Mouse (Mus musculus): ENCODE data around the gene Myo5a.
A peak's percentile ranks its signal among the peaks of the same experiment; 100 is the strongest.

The Myo5a gene

DNA sequence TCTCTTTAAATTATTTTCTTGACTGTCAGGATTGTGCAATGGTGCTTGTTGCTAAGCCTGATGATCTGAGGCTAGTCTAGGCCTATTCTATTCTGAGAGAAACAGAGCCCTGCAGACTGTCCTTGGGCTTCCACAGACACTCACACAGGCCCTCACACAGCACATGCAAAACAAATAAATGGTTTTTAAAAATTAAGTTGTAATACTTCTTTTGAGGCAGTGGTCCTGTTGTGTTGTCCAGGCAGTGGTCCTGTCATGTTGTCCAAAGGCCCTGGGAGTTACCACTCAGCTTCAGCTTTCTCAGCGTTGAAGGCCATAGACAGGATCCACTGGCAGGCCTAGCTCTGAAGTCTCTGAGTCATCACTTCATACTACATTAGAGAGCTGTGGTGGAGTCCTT is 130.7 kb downstream of the Myo5a start:
- no peak for DNase-seq (ENCODE audit: low read depth)

DNA sequence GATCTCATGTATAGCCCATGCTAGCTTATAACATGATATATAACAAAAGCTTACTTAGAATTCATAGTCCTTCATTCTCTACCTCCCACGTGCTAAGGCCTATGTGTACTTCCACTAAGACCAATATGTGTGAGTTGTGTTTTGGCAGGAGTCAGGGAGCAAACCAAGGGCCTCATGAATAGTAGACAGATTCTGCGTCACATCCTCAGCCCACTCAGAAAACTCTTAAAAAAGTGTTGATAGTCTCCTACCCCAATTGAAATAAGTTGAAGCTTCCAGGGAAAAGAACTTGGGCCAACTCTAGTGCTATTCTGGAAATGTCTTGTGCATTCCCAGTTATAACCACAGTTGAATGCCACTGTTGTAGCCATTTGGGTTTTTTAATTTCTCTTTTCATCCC is 131.2 kb downstream of the Myo5a start:
- DNase-seq (ENCODE audit: low read depth), result no peak

DNA sequence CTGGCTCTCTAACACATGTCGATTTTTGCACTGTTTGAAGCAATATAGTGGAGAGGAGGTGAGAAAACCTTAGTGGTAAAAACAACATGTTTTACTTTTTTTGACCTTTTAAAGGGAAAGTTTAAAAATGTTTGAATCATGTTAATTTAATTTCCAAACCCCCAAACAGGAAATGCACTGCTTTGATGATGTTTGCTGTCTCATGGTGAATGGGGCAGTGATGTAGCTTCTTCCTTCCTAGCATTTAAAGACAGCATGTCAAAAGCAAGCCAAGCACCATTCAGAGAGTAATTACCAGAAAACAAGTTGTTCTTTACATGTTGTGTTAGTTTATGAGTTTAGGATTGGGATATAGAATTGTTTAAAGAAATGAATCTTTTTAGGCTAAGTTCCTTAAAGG is 138.4 kb downstream of the Myo5a start:
- no peak for DNase-seq (ENCODE audit: low read depth)

DNA sequence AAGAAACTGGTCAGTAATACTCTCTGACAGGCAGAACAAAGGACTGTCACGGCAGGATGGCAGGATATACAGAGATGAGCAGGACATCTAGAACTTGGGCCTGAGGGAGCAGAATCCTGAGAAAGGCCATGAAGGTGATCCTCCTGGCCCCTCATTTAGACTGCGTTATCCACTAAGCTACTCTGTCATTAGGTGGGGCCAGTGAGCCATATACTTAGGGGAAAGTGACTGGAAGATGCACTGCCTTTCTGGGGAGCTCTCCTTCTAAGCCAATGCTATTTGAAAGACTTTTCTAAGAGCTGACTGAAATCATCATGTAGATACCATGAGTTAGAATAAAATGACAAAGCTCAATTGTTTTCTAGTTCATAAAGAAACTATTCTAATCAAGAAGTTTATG is 139.5 kb downstream of the Myo5a start:
- no peak for DNase-seq (ENCODE audit: low read depth)

DNA sequence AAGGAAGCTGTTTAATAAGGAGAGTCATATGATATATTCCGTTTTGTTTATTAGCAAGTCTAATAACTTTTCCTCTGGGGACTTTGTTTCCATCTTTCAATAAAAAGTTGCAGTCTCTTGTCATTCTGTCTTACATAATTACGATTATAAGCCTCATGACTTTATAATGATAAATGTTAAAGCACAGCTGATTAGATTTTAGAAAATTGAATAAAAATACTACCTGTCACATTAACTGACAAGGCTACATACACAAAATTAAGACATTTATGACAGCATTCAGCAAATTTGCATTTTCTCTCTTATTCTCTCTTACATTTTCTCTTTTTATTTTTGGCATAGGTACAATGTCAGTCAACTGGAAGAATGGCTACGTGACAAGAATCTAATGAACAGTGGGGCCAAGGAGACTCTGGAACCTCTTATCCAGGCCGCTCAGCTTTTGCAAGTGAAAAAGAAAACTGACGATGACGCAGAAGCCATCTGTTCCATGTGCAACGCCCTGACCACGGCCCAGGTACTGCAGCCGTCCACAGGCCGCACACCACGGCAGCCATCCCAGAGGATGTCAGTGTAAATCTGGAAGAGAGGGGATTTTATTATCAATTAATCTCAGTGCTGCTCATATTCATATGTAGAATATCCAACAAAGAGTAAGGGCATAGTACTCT is 144.1 kb downstream of the Myo5a start:
- no peak for DNase-seq (ENCODE audit: low read depth)

DNA sequence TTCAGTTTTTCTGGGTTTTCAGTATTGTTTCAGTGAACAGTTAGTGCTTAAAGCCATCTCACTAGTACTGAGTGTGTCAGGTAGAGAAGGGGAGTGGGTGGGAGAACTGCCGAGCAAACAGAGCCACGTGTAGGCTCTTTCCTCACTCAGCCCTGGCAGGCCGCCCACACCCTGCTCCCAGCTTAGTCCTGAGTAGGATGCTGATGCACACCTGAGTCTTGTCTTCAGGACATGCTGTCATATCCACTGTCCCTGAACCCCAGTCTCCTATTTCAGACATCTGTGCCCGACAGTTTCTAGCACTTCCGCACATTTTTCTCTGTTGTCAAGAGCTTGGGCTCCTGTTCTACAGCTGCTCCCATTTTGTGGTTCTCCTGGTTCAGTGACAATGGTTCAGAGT is 149.1 kb downstream of the Myo5a start:
- DNase-seq (ENCODE audit: low read depth), result no peak

DNA sequence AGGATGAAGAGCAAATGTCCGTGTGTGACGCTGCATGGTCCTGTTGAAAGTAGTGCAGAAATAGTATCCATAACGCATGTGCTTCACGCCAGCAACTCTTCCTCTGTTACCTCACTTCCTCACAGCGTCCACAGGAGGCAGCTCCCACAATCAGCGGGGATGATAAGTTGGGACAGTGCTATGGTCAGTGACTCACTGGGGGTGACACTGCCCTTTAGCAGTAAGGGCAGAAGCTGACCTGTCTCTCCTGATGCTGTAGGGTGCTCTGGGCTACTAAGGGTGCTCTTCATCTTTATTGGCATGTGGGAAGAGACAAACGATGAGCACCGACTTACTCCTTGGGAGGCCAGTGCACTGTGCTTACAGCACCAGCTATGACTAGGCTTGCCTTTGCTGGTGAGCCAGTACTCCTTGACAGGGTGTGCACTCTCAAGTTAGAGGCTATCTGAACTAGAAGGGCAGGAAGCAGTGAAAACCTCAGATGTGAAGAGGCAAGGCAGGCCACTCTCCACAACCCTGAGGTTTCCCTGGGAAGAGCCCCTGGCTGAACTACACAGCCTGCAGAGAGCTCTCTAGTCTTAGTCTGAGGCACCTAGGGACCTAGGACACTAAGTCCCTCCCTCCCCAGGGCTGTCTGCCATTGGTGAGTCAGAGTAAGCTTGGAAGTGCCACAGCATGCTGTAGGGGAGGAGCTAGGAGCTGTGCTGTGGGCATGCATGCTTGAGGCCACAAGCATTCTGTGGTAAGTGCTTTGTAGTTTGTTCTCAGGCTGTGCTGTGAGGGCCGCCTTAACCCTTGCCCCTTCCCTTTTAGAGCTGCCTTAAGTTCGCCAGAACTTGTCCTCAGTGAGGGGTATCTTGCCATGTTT is 150.8 kb downstream of the Myo5a start:
- DNase-seq (ENCODE audit: low read depth), result peak; percentile 4

DNA sequence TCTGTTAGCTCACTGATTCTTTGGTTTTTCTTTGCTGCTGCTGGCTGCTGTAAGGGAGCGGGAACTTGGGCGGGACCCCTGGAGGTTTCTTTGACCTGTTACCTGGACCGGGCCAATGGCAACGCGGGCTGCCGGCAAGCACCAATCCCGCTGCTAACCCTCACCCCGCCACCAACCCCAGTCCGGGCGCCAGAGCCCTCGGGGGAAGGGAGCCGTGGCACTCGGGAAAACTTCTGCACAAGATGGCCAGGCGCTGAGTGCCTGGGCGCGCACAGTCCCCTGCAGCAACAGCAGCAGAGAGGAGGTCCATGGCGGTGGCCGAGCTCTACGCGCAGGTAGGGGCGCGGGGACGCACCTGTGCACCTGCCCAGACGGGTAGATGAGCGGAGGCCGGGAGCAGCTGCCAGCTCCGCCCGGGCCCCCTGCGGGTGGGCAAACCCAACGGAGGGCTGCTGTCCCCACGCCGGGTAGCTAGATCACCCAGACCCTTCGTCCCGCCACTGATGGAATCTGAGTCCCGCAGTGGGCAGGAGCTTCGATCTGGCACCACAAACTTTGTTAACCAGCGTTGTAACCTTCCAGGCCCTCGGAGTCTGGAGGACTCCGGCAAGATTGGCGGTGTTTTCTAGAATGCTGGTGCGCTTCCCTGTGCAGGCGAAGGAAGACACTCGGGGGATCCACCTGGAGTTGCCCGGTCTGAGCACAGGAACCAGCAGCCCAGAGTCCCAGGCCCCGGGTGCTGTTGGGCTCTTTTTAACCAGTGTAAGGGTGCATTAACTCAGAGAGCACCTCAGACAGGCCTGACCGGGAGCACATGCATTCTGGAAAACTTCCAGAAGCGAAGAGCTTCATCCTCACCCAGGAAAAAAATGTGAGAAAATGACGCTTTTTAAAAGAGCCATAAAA is 161.3 kb downstream of the Myo5a start, which contains the start of gene Myo5c:
Myo5c (plus strand) TSS at position 180 of the 906 bp plus-strand sequence.
- DNase-seq (ENCODE audit: low read depth), result no peak

DNA sequence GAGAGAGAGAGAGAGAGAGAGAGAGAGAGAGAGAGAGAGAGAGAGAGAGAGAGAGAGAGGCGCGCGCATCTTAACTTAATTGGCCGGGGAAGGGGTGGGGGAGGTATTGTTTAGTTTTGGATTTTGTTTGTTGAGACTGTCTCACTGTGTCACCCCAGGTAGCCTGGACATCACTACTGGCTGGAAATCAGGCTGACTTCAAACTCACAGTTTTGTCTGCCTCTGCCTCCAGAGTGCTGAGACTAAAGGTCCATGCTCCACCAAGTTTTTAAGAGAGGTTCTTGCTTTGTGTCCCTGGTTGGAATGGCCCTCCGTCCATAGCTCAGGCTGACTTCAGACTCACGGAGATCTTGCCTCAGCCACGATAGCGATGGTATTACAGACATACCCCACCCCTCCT is 162.0 kb downstream of the Myo5a start:
- DNase-seq (ENCODE audit: low read depth), result no peak

DNA sequence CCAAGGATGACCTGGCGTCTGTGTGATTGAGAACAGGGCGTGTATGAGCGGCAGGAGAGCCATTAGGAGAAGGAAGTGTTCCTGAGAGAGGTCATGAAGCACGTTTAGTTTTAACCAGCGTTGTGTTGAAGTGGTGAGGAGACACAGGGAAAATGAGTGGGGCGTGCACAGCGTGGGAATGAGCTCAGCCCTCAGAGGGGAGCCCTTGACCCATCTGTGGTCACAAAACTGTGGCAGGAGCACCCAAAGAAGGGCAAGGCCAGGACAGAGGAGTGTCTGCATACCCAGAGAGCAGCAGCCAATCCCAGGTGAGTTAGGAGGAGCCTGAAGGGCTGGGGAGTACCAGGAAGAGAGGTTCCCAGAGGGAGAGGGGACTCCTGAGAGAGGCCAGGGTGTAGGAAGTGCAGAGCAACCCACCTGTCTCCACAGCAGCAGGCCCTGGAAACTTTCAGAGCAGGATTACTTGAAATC is 163.5 kb downstream of the Myo5a start:
- no peak for DNase-seq (ENCODE audit: low read depth)

DNA sequence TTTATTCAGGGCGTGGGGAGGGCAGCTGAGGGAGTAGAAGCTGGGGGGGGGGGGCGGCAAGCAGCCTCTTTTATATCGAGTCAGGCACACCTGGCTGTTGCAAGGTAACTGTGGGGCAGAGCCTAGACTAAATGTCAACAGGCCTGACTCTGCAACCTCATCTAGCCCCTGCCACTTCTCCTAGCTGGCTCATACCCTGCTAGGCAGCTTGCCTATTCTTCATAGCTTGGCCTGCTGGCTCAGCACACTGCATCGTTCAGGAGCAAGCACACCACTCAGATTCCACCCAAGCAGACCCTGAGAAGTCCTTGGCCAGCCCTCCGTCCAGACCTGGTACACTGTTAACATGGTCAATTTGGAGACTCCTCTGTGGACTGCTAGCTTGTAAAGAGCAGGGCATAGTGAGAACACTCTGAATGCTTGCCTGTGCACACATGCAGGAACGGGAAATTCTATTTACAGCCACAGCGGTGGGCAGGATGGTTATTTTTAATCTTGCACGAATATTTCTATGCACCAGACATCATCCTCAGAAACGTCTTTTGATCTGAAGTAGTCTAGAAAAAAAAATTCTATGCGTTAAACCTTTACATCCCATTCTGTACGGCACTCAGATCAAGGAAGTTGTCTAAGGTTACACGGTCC is 164.3 kb downstream of the Myo5a start:
- DNase-seq (ENCODE audit: low read depth), result no peak

DNA sequence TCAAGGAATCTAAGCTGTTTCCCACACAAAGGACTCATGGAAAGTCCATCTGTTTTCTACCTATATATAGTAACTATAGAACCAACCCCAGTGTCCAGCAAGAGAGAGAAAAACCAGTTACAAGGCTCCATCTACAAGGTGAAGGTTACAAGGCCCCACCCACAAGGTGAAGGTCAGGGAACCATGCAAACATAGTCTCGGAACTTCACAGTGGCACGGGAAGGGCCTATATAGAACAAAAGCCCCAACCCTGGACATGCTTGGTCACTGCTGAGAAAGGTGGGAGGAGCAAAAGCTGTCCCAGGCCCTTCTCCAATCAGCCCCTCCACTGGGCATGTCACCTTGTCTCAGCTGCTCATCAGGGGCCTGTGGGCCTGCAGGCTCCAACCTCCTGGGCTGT is 164.9 kb downstream of the Myo5a start:
- DNase-seq (ENCODE audit: low read depth), result no peak

DNA sequence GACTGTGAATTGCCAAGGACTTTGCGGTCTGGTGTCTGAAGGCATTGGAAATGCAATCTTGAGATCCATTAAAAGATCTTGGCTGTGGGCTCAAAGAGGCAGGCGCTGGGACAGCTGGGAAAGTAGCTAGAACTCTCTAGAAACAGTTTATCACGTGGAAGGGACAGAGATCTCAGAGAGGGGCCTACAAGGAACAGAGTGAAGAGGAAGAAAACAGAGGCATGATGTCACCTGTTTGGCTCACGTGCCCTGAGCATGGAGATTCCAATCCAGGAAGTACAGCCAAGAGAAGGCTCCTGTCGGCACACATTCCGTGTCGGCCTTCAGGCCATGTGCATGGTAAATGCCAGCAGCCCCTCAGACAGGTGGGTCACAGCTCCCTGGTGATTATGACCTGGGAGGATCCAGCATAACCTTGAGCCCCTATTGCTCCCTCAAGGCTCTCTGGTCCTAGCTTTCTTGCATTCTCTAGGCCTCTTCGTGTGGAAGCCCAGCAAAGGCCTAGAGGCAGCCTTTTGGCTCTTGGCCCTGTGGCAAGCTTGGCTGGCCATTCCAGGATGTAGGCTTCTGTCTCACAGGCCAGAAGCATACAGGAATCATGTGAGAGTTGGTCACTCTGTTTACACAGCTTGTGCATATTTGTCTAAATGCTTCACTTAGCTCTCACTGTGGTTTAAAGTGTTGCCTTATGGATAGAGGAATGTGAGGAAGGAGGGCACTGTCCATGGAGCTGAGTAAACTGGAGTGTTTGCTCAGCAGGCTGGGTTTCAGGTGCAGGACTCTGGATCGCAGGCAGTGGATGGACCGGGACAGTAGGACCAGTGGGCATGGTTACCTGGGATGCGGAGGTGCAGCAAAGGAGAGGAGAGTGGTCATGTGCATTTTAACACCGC is 165.8 kb downstream of the Myo5a start:
- DNase-seq (ENCODE audit: low read depth), result no peak

DNA sequence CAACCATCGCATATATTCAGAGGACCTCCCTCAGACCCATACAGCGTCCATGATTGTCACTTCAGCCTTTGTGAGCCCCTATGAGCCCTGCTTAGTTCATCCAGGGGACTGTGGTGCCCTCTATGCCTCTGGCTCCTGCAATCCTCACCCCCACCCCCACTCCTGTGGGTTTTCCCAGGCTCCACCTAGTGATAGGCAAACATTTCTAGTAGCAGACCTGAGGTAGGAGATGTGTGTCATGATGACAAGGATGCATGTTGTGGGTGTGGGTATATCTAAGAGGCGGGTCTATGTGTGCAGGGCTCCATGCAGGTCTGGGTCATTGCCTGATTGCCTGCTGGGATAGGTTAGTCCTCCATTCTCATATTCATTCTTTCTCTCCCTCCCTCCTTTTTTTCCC is 167.4 kb downstream of the Myo5a start:
- DNase-seq (ENCODE audit: low read depth), result no peak

DNA sequence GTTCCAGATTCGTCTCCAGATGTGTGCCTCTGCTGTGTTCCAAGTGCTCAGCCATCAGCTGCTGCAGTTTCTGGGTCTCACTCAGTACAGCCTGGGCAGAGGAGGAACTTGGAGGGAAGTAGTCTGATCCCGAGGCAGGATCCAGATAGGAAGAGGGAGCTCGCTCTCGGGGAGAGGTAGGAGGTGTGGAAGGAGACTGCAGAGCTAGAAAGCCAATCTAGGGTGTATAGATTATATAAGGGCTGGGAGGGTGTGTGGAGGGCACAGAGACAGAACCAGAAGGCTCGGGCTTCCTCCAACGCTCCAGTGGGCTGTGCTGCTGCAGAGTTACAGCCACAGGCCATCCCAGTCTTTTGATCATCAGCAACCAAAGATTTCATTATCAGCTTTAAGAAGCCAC is 172.2 kb downstream of the Myo5a start:
- DNase-seq (ENCODE audit: low read depth), result no peak

DNA sequence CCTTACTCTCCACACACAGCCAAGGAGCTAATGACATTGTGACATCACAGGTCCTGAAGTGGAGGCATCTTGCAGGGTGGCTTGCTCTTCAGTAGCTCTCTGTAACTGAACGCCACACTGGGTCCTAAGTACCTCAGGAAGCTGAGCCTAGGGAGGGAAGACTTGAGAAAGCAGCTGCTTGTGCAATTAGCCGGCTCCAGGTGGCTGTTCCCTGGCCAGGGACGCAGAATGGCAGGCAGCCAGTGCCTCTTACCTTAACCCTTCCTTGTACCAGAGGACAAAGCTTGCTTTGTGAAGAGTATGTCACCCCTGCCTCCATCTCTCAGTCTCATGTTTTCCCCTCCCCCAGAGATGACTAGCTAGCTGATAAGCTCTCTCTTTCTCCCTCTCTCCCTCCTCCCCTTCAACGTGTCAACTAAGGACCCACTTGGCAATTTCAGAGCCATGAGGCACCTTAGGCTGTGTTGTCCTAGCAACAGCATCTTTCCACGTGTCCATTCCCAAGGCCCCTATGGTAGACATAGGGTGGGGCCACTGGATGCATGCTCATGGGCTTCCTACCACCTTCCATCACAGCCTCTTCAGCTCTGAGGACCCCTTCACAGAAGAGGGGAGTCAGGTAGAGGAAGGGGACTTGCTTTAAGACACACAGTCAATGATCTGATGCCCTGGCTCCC is 173.1 kb downstream of the Myo5a start:
- no peak for DNase-seq (ENCODE audit: low read depth)

DNA sequence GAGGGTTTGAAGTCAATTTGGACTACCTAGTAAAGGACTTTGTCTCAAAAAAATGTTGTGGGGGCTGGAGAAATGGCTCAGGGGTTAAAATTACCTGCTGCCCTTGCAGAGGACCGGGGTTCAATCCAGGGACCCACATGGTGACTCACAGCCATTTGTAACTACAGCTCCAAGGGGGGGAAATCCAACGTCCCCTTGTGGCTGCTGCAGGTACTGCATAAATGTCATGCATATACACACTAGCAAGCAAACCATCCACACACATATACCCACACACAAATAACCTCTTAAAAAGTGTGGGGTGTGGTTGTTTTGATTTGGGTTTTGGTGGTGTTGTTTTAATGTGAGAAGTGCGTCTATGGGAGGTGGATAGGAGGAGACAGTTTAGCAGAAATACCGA is 173.7 kb downstream of the Myo5a start:
- no peak for DNase-seq (ENCODE audit: low read depth)

DNA sequence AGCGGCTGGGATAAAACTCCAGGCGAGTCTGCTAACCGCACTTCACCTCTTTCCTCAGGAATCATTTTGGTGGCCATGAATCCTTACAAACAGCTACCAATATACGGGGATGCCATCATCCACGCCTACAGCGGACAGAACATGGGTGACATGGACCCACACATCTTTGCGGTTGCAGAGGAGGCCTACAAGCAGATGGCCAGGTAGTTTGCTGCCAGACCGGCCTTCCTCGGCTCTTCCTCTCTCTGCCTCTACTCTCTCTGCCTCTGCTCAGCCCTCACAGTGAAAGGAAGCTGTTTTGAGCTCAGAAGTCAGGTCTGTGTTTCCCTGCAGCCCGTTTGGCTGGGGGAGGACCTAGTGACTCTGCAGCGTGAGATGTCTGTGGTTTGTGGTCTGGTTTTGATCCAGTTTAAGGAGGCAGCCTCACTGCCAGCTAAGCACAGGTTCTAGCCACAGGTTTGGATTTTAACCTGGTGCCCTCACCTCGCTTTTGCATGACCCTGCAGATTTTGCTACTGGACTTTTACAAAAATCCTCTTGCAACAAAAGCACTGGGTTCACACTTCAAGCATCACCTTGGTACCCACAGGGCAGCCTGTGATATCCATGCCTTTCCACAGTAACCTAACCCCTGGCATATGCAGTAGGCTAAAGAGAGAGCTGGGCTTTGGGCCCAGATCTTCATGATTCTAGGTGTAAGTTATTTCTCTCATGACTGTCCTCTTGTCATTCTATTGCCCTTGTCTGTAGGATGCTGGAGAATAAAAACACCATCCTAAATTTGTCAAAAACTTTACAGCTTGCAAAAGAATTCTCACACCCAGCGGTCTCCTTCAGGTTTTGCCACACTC is 175.5 kb downstream of the Myo5a start:
- DNase-seq (ENCODE audit: low read depth), result no peak

DNA sequence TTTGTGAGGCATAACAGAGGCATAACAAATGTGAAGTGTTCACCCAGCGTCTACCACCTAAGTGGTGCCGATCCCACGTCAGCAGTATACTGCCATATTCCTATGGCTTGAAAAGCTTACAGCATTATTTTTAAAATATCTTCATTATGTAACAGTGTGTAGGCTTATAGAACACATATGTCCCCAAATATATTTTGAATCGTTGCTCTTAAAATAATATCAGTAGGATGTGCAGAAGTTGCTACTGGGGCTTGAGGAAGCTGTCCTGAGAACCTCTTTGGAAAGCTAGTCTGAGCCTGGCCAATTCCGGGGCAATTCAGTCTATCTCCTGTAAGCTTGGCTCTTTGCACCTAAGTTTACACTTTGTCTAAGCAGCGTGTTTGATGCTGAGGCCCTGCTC is 177.1 kb downstream of the Myo5a start:
- DNase-seq (ENCODE audit: low read depth), result no peak

Data from c-Kit-positive CD71-positive TER-119-negative erythroid progenitor cells, embryonic 14.5 days (primary cell).